Mouse (Mus musculus) lung, embryonic 15.5 days (tissue): ENCODE results near the gene Cyp2c39. TPM values are rescaled to one million over a fixed set of nuclear protein-coding genes. Genes with fewer than 3 reads are reported as not detected.
"Not testable (repeated sequence)": the region's sequence is repeated elsewhere in the genome, so short reads cannot be mapped to it uniquely, and the experiment has no call there.

ENCODE experiments used
- ATAC-seq: fragments of 200-750 bp; cut with Nextera tagmentation; 2 replicates; pipeline ENCODE4 v1.8.0; 2017; ENCODE audit warnings: moderate number of reproducible peaks, borderline replicate concordance; ENCODE audit not compliant: low FRiP score, low TSS enrichment; ENCODE audit errors: extremely low read depth
- H3K27ac ChIP-seq: fragments of 300-500 bp; sonication (generic); 2 replicates; pipeline ENCODE4 v1.5.1; 2015; ENCODE audit warnings: moderate library complexity, mild to moderate bottlenecking, inconsistent platforms
- H3K27me3 ChIP-seq: fragments of 300-500 bp; sonication (generic); 2 replicates; pipeline ENCODE4 v1.6.1; 2015; ENCODE audit warnings: inconsistent platforms
- H3K36me3 ChIP-seq: fragments of 300-500 bp; sonication (generic); 2 replicates; pipeline ENCODE4 v1.6.1; 2015; ENCODE audit warnings: inconsistent platforms
- H3K4me1 ChIP-seq: fragments of 300-500 bp; sonication (generic); 2 replicates; pipeline ENCODE4 v1.6.1; 2015; ENCODE audit warnings: inconsistent platforms
- H3K4me2 ChIP-seq: fragments of 300-500 bp; sonication (generic); 2 replicates; pipeline ENCODE4 v1.6.1; 2015; ENCODE audit warnings: inconsistent platforms, mild to moderate bottlenecking, moderate library complexity
- H3K4me3 ChIP-seq: fragments of 300-500 bp; sonication (generic); 2 replicates; pipeline ENCODE4 v1.5.1; 2015; ENCODE audit warnings: mild to moderate bottlenecking, inconsistent platforms
- H3K9ac ChIP-seq: fragments of 300-500 bp; sonication (generic); 2 replicates; pipeline ENCODE4 v1.6.1; 2015; ENCODE audit warnings: inconsistent platforms
- H3K9me3 ChIP-seq: fragments of 300-500 bp; sonication (generic); 2 replicates; pipeline ENCODE4 v1.6.1; 2016; ENCODE audit warnings: inconsistent platforms
- WGBS: fragments of 180-500 bp; shearing (Covaris S2); methylation state at CpG from one replicate; pipeline ENCODE4 v1.1.7; 2015; 5-methylcytosine and 5-hydroxymethylcytosine counted together
- polyA plus RNA-seq: library from polyadenylated mRNA; unstranded; fragments of >200 nt; fragmentation: Nextera tagmentation; extraction: Ambion mirVana; gene quantifications from 2 replicates; pipeline ENCODE4 v1.2.1, GENCODE M21; 2015

The Cyp2c39 gene
- polyA plus RNA-seq = not detected in 2 replicates

DNA sequence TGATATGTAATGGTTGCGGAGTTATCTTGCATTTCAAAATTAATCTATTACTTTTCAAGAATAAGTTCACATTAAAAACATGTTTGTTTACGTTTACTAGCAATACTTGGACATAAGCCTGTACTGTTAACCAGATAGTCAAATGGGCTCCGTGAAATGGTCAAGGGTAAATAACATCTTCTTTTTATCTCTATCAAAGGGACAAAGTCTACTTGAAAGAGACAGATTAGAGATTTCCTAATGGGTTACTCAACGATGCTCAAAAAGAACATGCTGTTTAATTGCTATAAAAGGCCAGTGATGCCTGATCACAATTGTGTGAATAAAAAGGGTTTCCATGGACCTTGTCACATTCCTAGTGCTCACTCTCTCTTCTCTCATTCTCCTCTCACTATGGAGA lies at the start of gene Cyp2c39:
Gene Cyp2c39, plus strand, starts transcription at position 329 of the 400 bp plus-strand sequence.
- no peak for ATAC-seq
- H3K27ac ChIP-seq = no peak within 1 kb of the TSS
- no peak within 1 kb of the TSS for H3K4me2 ChIP-seq
- no peaks in the 10 kb centered on the region for H3K27me3 ChIP-seq
- no peaks in the 10 kb centered on the region for H3K36me3 ChIP-seq
- WGBS = 79% methylated on average over 4 of the region's 4 CpGs
- H3K4me3 ChIP-seq = no peak within 1 kb of the TSS
- H3K9me3 ChIP-seq = no peaks in the 10 kb centered on the region
- no peaks in the 10 kb centered on the region for H3K4me1 ChIP-seq
- no peak within 1 kb of the TSS for H3K9ac ChIP-seq

DNA sequence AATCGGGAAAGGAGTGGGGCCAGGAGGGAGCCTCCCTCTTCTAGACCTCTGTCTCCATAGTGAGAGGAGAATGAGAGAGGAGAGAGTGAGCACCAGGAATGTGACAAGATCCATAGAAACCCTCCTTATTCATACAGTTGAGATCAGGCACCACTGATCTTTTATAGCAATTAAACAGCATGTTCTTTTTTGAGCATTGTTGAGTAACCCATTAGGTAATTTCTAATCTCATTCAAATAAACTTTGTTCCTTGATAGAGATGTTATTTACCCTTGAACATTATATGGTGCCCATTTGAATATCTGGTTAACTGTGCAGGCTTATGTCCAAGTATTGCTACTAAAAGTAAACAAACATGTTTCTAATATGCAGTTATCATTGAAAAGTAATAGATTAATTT lies 47.7 kb upstream of the Cyp2c39 start, which contains the start of gene Cyp2c38:
Gene Cyp2c38, minus strand, starts transcription at position 135 of the 400 bp plus-strand sequence.
- Histone ChIP-seq H3K4me2 (no peak within 1 kb of the TSS), H3K9me3 (no peaks in the 10 kb centered on the region), H3K27ac (no peak within 1 kb of the TSS), H3K4me3 (no peak within 1 kb of the TSS), H3K9ac (no peak within 1 kb of the TSS), H3K36me3 (no peaks in the 10 kb centered on the region), H3K27me3 (no peaks in the 10 kb centered on the region), H3K4me1 (no peaks in the 10 kb centered on the region)
- ATAC-seq = no peak
- 81% methylated on average over 1 of the region's 1 CpGs for WGBS

DNA sequence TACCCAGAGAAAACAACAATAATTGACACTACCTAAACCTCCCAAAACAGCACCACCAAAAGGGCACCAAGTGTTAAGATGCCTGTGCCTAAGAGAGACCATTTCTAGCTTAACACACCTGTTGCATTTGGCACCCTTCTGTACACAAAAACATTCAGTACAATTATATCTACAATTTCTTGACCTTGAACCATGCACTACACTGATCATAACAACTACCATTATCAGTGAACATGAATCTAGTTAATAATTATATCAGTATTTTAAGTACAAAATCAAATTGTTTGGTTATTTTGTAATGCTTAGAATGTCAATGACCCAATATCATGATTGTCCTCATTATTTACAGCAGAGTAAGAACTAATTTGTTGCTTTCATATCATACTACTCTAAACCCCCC lies 46.7 kb upstream of the Cyp2c39 start:
- no peak overlapping the region for H3K4me2 ChIP-seq
- H3K4me3 ChIP-seq = no peak overlapping the region
- no peak overlapping the region for H3K27ac ChIP-seq
- H3K36me3 ChIP-seq = no peaks in the 10 kb centered on the region
- no peak overlapping the region for H3K9ac ChIP-seq
- no peaks in the 10 kb centered on the region for H3K27me3 ChIP-seq
- no peaks in the 10 kb centered on the region for H3K9me3 ChIP-seq
- H3K4me1 ChIP-seq = no peaks in the 10 kb centered on the region
- ATAC-seq = no peak

DNA sequence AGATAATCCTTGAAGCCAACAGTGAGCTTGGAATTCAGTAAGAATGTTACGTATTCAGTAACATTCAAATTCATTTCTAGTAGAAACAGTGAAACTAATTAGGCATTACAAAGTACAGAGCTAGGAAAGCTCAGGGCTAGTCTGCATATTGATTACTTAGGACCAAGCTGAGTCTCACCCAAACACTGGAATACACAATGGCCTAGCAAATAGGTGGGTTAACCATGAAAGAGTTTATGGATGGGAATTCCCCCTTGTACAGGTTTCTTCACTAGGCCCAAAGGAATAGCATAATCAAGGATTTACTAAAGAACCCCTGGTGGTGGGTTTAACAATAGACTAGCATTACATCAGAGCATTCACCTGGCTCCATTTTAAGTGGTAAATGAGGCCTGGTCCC lies 26.7 kb upstream of the Cyp2c39 start:
- not testable (repeated sequence) for H3K4me2 ChIP-seq, ATAC-seq, H3K9me3 ChIP-seq, H3K27ac ChIP-seq, H3K36me3 ChIP-seq, H3K27me3 ChIP-seq, H3K4me1 ChIP-seq, H3K4me3 ChIP-seq, H3K9ac ChIP-seq
- 92% methylated on average over 1 of the region's 1 CpGs for WGBS

DNA sequence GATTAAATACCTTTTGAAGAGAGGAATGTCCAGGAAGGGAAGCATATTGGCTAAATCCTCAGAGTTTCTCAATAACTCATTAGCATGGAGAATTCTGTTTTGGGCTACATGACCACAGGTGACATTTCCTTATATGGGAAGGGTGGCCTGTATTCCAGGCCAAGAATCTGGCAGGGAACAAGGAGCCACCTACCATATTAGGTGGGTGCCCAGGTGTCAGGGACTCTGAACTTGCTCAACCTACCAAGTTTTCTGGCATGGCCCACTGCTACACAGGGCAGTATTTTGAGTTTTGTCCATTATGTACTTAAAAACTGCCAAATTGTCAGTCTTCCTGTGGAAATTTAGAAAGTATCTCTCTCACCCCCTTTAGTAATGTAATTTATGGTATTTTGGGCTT lies 4.3 kb upstream of the Cyp2c39 start:
- H3K4me2 ChIP-seq = no peak overlapping the region
- no peak overlapping the region for H3K27ac ChIP-seq
- H3K9me3 ChIP-seq = no peaks in the 10 kb centered on the region
- H3K4me1 ChIP-seq = no peaks in the 10 kb centered on the region
- H3K4me3 ChIP-seq = no peak overlapping the region
- no peak for ATAC-seq
- H3K36me3 ChIP-seq = no peaks in the 10 kb centered on the region
- no peaks in the 10 kb centered on the region for H3K27me3 ChIP-seq
- no peak overlapping the region for H3K9ac ChIP-seq

- H3K27ac ChIP-seq = no peak overlapping the region
- no peaks in the 10 kb centered on the region for H3K27me3 ChIP-seq
- no peak for ATAC-seq
- H3K9me3 ChIP-seq = no peaks in the 10 kb centered on the region
- no peaks in the 10 kb centered on the region for H3K36me3 ChIP-seq
- H3K9ac ChIP-seq = no peak overlapping the region
- no peaks in the 10 kb centered on the region for H3K4me1 ChIP-seq
- WGBS = 58% methylated on average over 1 of the region's 1 CpGs
- H3K4me2 ChIP-seq = no peak overlapping the region
- H3K4me3 ChIP-seq = no peak overlapping the region
These were observed 1.1 kb upstream of the Cyp2c39 start for GRCm38 (mm10) chr19:39509533-39509932.

Other genes starting within 250 kb of the Cyp2c39 start
- gene Cyp2c29, start 241.5 kb upstream of the Cyp2c39 start, polyA plus RNA-seq = not detected in 2 replicates
- not detected in 2 replicates for gene Cyp2c38, start 47.8 kb upstream of the Cyp2c39 start, polyA plus RNA-seq
- not detected in 2 replicates for gene Cyp2c67, start 138.2 kb downstream of the Cyp2c39 start, polyA plus RNA-seq
- 0.19 and 0.96 TPM in 2 replicates for gene Cyp2c68, start 230.2 kb downstream of the Cyp2c39 start, polyA plus RNA-seq